In genomic region chr14:100357131-100357530, GRCm38 (mm10) we compare ENCODE assay signal across 18 mouse cellular contexts.
"Had no signal": no experiment of that assay in that cellular context is flagged by ENCODE, and none has a peak within 500 bp of the region (broad histone marks: within the 10 kb centered on the region; RNA-seq: fewer than 3 reads in every experiment).

No protein-coding gene starts in this region.

- DNase-seq: lung, adult 18-20 months; lung, embryonic 14.5 days; lung, postnatal 10 days; lung, postnatal 4 days; retina, postnatal 1 day; right cerebral cortex, adult 18-20 months; right cerebral cortex, postnatal 4 days; spleen, adult 18-20 months; thymus, adult 2 months; thymus, postnatal 25 days; thymus, postnatal 4 days had no signal

- H3K9me3 ChIP-seq: midbrain, embryonic 10.5 days; midbrain, embryonic 13.5 days; neural tube, embryonic 13.5 days; neural tube, embryonic 15.5 days had no signal

- ATAC-seq: midbrain, embryonic 13.5 days; midbrain, embryonic 16.5 days had no signal

- H3K36me3 ChIP-seq: midbrain, embryonic 10.5 days; midbrain, embryonic 13.5 days; neural tube, embryonic 13.5 days; neural tube, embryonic 15.5 days had no signal

- H3K27me3 ChIP-seq: midbrain, embryonic 13.5 days; neural tube, embryonic 13.5 days; neural tube, embryonic 15.5 days had no signal

- H3K4me2 ChIP-seq: lung, embryonic 14.5 days; midbrain, embryonic 13.5 days; neural tube, embryonic 13.5 days; neural tube, embryonic 15.5 days had no signal

- H3K4me3 ChIP-seq: midbrain, embryonic 10.5 days; midbrain, embryonic 13.5 days; myocyte; neural tube, embryonic 13.5 days; neural tube, embryonic 15.5 days had no signal

- H3K4me1 ChIP-seq: midbrain, embryonic 13.5 days had no signal

- H3K27ac ChIP-seq: liver, embryonic 14.5 days; midbrain, embryonic 10.5 days; midbrain, embryonic 13.5 days; neural tube, embryonic 13.5 days; neural tube, embryonic 15.5 days had no signal

- H3K9ac ChIP-seq: liver, embryonic 14.5 days; lung, embryonic 14.5 days; midbrain, embryonic 13.5 days; neural tube, embryonic 13.5 days; neural tube, embryonic 15.5 days had no signal
